Mouse (Mus musculus): ENCODE results near the gene Ppp4r2.

DNA sequence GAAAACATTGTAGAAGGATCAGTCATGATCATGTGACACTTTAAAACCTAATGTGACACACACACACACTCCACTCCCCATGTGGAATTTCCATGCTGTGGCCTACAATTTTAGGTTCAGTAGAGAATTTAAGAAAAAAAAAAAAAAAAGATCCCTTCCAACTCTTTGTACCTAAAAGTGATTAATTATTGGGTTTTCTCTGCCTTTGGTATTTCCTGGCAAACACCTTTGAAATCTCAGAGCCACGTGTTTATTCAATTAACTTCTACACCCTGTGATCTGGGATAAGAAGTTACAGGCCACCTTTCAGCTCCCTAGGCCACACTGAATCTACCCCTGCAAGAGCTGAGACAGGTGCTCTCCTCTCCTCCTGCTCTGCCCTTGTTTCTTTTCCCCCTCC is 25.7 kb upstream of the Ppp4r2 start:
- no peak for TF ChIP-seq GATA1 (IDR thresholded peaks at IDR 0.05; ENCODE audit: borderline replicate concordance, low read length)
- TF ChIP-seq CTCF (IDR thresholded peaks at IDR 0.05; ENCODE audit: low read depth, low read length): no peak

All from G1E (cell line).